In genomic region chr17:65952083-65952482, GRCm38 (mm10) we compare ENCODE assay signal across 9 mouse cellular contexts. TPM values are rescaled to one million over a fixed set of nuclear protein-coding genes. Genes with fewer than 3 reads are reported as not detected.
A peak's percentile ranks its signal among the peaks of the same experiment; 100 is the strongest.
DNase-seq lines count a peak whose midpoint lies in the region; ATAC-seq and TF ChIP-seq lines count a peak whose summit lies in the region.
"Had no signal": no experiment of that assay in that cellular context is flagged by ENCODE, and none has a peak within 500 bp of the region (broad histone marks: within the 10 kb centered on the region; RNA-seq: fewer than 3 reads in every experiment).

No protein-coding gene starts in this region.

- H3K27me3 ChIP-seq in kidney, postnatal 0 days (ENCODE audit: insufficient read depth, low read length), result no peaks in the 10 kb centered on the region
- no peaks in the 10 kb centered on the region for H3K27me3 ChIP-seq in C2C12 (ENCODE audit: control insufficient read depth, insufficient read depth, insufficient read length)
- H3K27me3 ChIP-seq in midbrain, embryonic 16.5 days (ENCODE audit: control insufficient read depth, insufficient read depth, low read depth, low read length), result no peaks in the 10 kb centered on the region

- 92% methylated on average over 5 of the region's 5 CpGs for WGBS in kidney, postnatal 0 days
- WGBS in midbrain, embryonic 16.5 days, result 88% methylated on average over 5 of the region's 5 CpGs

- peaks cover 19% of the 10 kb centered on the region for H3K79me2 ChIP-seq in C2C12 (ENCODE audit: control insufficient read depth, insufficient read depth)

- no peaks in the 10 kb centered on the region for H3K9me3 ChIP-seq in kidney, postnatal 0 days (replicated peaks; ENCODE audit: low read length)
- no peaks in the 10 kb centered on the region for H3K9me3 ChIP-seq in midbrain, embryonic 16.5 days (replicated peaks; ENCODE audit: control insufficient read depth, low read length, poor library complexity, severe bottlenecking)

- no peak overlapping the region for H3ac ChIP-seq in C2C12 (ENCODE audit: control insufficient read depth, insufficient read length, low read depth)

- peak; percentile 70 for TF ChIP-seq CTCF in kidney, postnatal 0 days (IDR thresholded peaks at IDR 0.05; ENCODE audit: low read depth)
- peak; percentile 21 for TF ChIP-seq CTCF in C2C12 (IDR thresholded peaks at IDR 0.05; ENCODE audit: control insufficient read depth, insufficient read depth, insufficient read length)

- no peak overlapping the region for H3K27ac ChIP-seq in kidney, postnatal 0 days
- H3K27ac ChIP-seq in midbrain, embryonic 16.5 days (ENCODE audit: low read length), result no peak overlapping the region

- H3K9ac ChIP-seq in kidney, postnatal 0 days (ENCODE audit: low read depth, low read length), result no peak overlapping the region
- H3K9ac ChIP-seq in midbrain, embryonic 16.5 days (ENCODE audit: low read depth, low read length), result no peak overlapping the region

- H3K4me3 ChIP-seq in kidney, postnatal 0 days (replicated peaks; ENCODE audit: low read depth, low read length), result no peak overlapping the region
- H3K4me3 ChIP-seq in C2C12 (ENCODE audit: insufficient read depth, poor library complexity, severe bottlenecking), result no peak overlapping the region
- no peak overlapping the region for H3K4me3 ChIP-seq in midbrain, embryonic 16.5 days (ENCODE audit: low read depth, low read length)

- 0 out of 2 replicates have a peak, but pooled peaks cover 4% of the 10 kb centered on the region for H3K4me1 ChIP-seq in kidney, postnatal 0 days (replicated peaks; ENCODE audit: insufficient read depth, low read length)
- peaks cover 14% of the 10 kb centered on the region; the same call in 1 of the 2 replicates for H3K4me1 ChIP-seq in midbrain, embryonic 16.5 days (ENCODE audit: control insufficient read depth, insufficient read depth, low read length)

- no peak overlapping the region for H3K4me2 ChIP-seq in kidney, postnatal 0 days (ENCODE audit: low read length)
- no peak overlapping the region for H3K4me2 ChIP-seq in midbrain, embryonic 16.5 days (ENCODE audit: low read length)

- 0 out of 2 replicates have a peak, but pooled peaks cover 9% of the 10 kb centered on the region for H3K36me3 ChIP-seq in kidney, postnatal 0 days (ENCODE audit: insufficient read depth, low read length)
- peaks cover 18% of the 10 kb centered on the region for H3K36me3 ChIP-seq in C2C12 (ENCODE audit: control insufficient read depth, insufficient read depth)
- H3K36me3 ChIP-seq in midbrain, embryonic 16.5 days (ENCODE audit: control insufficient read depth, insufficient read depth, low read length), result peaks cover 9% of the 10 kb centered on the region

- no peaks in the 10 kb centered on the region for H3K79me3 ChIP-seq in C2C12 (ENCODE audit: low read depth)

- peak; percentile 56 for DNase-seq in kidney, postnatal 0 days (ENCODE audit: low spot score)
- DNase-seq in kidney, adult 11 months, result no peak
- DNase-seq in MEL-GATA-1-ER (ENCODE audit: extremely low read depth, low read depth), result peak; percentile 39
- DNase-seq in left cerebral cortex, adult 11 months (ENCODE audit: low spot score), result no peak
- no peak for DNase-seq in layer of hippocampus, postnatal 14 days (ENCODE audit: low spot score in 2 of 2)
- DNase-seq: kidney, adult 18-20 months had no signal

- ATAC-seq in kidney, postnatal 0 days (replicated peaks; ENCODE audit: low FRiP score, low read depth), result no peak
- peak; percentile 44 to 63; a peak in 3 of 4 replicates for ATAC-seq in hematopoietic stem cell, adult 5-6 weeks (replicated peaks in 1 of 2; ENCODE audit: insufficient read depth in 1 of 2, low FRiP score in 2 of 2, low TSS enrichment in 1 of 2, low read depth in 1 of 2, poor library complexity in 2 of 2, severe bottlenecking in 2 of 2)
- ATAC-seq in midbrain, embryonic 16.5 days, result no peak

TF ChIP-seq in C2C12, 6 proteins besides CTCF, POLR2A, EP300 and RAD21:
- TF ChIP-seq MYOG (IDR thresholded peaks at IDR 0.05; ENCODE audit: control insufficient read depth, extremely low read depth, insufficient read length), result no peak
- no peak for TF ChIP-seq FOSL1 (IDR thresholded peaks at IDR 0.05; ENCODE audit: insufficient read depth, low read length, poor library complexity, severe bottlenecking)
- no peak for TF ChIP-seq MAX (IDR thresholded peaks at IDR 0.05)
TF ChIP-seq in C2C12: peak in this region for 0.

RNA-seq across cellular contexts. Expression of gene Twsg1, which starts 1.1 kb away (rescaled TPM):
- polyA plus RNA-seq in kidney, postnatal 0 days (2015; fragmentation: Nextera tagmentation; extraction: Ambion mirVana), result 112 and 123 TPM in 2 replicates
- polyA plus RNA-seq in C2C12 (2012; fragmentation: generic; extraction: Trizol), result 18.8 TPM
- total RNA-seq in hematopoietic stem cell, adult 5-6 weeks (2017), result 30.9 and 39.7 TPM in 2 replicates
- 47.1 and 54.0 TPM in 2 replicates for polyA plus RNA-seq in midbrain, embryonic 16.5 days (2015; fragmentation: Nextera tagmentation; extraction: Ambion mirVana)
- 10 to 100 TPM; 24.6 to 34.4 TPM for total RNA-seq in layer of hippocampus, postnatal 14 days (2021)

Comparison
In these comparisons a context has a peak if more than half of its experiments do, and no peak if none do; other contexts are left out.
1. DNase-seq: peak in kidney, postnatal 0 days (single experiment) and MEL-GATA-1-ER (single experiment); none in kidney, adult 11 months (single experiment), left cerebral cortex, adult 11 months (single experiment) and layer of hippocampus, postnatal 14 days (0 of 2).
2. ATAC-seq: peak in hematopoietic stem cell, adult 5-6 weeks (2 of 2); none in kidney, postnatal 0 days (single experiment) and midbrain, embryonic 16.5 days (single experiment).